Mouse (Mus musculus) embryonic stem cell, embryonic (primary cell): ENCODE results near the gene Rab19.

Experiments
- CTCF ChIA-PET, 4 experiments: fragments of 300-600 bp in 2 of 4; fragments of 350-600 bp in 2 of 4; sonication (Branson Sonifier 250); formaldehyde crosslinking; loops; one replicate each; lab custom pipeline; 2022; ENCODE audit warnings: inconsistent platforms in 2 of 4; lab: Charles Lee
- POLR2A ChIA-PET, 4 experiments: fragments of 300-600 bp in 2 of 4; fragments of 350-600 bp in 2 of 4; sonication (Branson Sonifier 250); formaldehyde crosslinking; loops; one replicate each; lab custom pipeline; 2022; ENCODE audit warnings: antibody characterized with exemption in 4 of 4, inconsistent platforms in 1 of 4; lab: Charles Lee

The Rab19 gene

GRCm38 (mm10) chr6:39373301-39373955 lies 7.5 kb upstream of the Rab19 start:
- ChIA-PET POLR2A (interaction anchor here in 3 of 4 experiments (0.7 to 4.0 kb wide), 25 partner anchors 9 to 189 kb away, joined by 3 to 19 read pairs (median 4); no protein-coding TSS in a partner anchor), CTCF (interaction anchor here in 3 of 4 experiments (0.5 to 1.1 kb wide), 3 partner anchors 42 to 125 kb away, joined by 3 to 4 read pairs (median 3); no protein-coding TSS in a partner anchor)

GRCm38 (mm10) chr6:39376775-39377174 lies 4.2 kb upstream of the Rab19 start:
- ChIA-PET POLR2A (interaction anchor here in 2 of 4 experiments (1.3 to 3.1 kb wide), 10 partner anchors 9 to 70 kb away, joined by 4 to 18 read pairs (median 10); no protein-coding TSS in a partner anchor), CTCF (interaction anchor here in 3 of 4 experiments (0.6 to 1.5 kb wide), 7 partner anchors 15 to 186 kb away, joined by 3 to 8 read pairs (median 5); no protein-coding TSS in a partner anchor)

GRCm38 (mm10) chr6:39377311-39377827 lies 3.6 kb upstream of the Rab19 start, which contains the start of gene Slc37a3:
Slc37a3 (minus strand) TSS chr6:39377675.
- CTCF ChIA-PET: interaction anchor here (0.5 to 1.7 kb wide), 20 partner anchors 9 to 185 kb away, joined by 3 to 11 read pairs (median 4); no protein-coding TSS in a partner anchor
- POLR2A ChIA-PET: interaction anchor here (0.6 to 4.6 kb wide), 52 partner anchors 8 to 182 kb away, joined by 3 to 45 read pairs (median 4); partner anchors contain the start of genes Dennd2a (in 2 of the 4) and Mkrn1 (in 1 of the 4)

GRCm38 (mm10) chr6:39378161-39378835 lies 2.7 kb upstream of the Rab19 start:
- CTCF ChIA-PET: interaction anchor here (0.5 to 1.7 kb wide), 17 partner anchors 9 to 184 kb away, joined by 3 to 11 read pairs (median 4); no protein-coding TSS in a partner anchor

GRCm38 (mm10) chr6:39379224-39379623 lies 1.8 kb upstream of the Rab19 start:
- ChIA-PET POLR2A (interaction anchor here in 3 of 4 experiments (1.1 to 4.6 kb wide), 14 partner anchors 9 to 75 kb away, joined by 3 to 45 read pairs (median 7); no protein-coding TSS in a partner anchor), CTCF (interaction anchor here in 3 of 4 experiments (0.6 to 1.6 kb wide), 5 partner anchors 10 to 84 kb away, joined by 3 to 10 read pairs (median 4); no protein-coding TSS in a partner anchor)

More at GRCm38 (mm10) chr6:39378161-39378835, 2.7 kb upstream of the Rab19 start:
- POLR2A ChIA-PET: interaction anchor here (0.5 to 4.6 kb wide), 58 partner anchors 8 to 769 kb away, joined by 3 to 45 read pairs (median 5); partner anchors contain the start of genes Dennd2a (in 2 of the 4) and Mkrn1 (in 1 of the 4)

- ChIA-PET CTCF (interaction anchor here in 1 of 4 experiments (0.7 to 1.6 kb wide), 2 partner anchors 11 to 83 kb away, joined by 3 to 4 read pairs; no protein-coding TSS in a partner anchor), POLR2A (interaction anchor here in 3 of 4 experiments (1.1 to 4.6 kb wide), 13 partner anchors 8 to 74 kb away, joined by 3 to 45 read pairs (median 6); no protein-coding TSS in a partner anchor)
Observed at GRCm38 (mm10) chr6:39379749-39380148, 1.2 kb upstream of the Rab19 start.

- ChIA-PET POLR2A (interaction anchor here in 2 of 4 experiments (1.1 to 4.6 kb wide), 4 partner anchors 12 to 32 kb away, joined by 3 to 45 read pairs (median 16); no protein-coding TSS in a partner anchor), CTCF (no interaction called here)
Observed at GRCm38 (mm10) chr6:39380276-39380675, 699 bp upstream of the Rab19 start.

GRCm38 (mm10) chr6:39389988-39390387 lies 9.0 kb downstream of the Rab19 start:
- CTCF ChIA-PET: interaction anchor here in 1 of 4 experiments (1.4 kb wide), 2 partner anchors 9 to 26 kb away, joined by 3 read pairs; no protein-coding TSS in a partner anchor
- POLR2A ChIA-PET: interaction anchor here in 2 of 4 experiments (7.2 to 20.2 kb wide), 3 partner anchors 11 to 56 kb away, joined by 45 to 484 read pairs (median 78); partner anchors contain the start of genes Mkrn1 (in 1 of the 2), Rab19 (in 1 of the 2) and Slc37a3 (in 1 of the 2)

GRCm38 (mm10) chr6:39395471-39395870 lies 14.5 kb downstream of the Rab19 start:
- CTCF ChIA-PET: interaction anchor here in 2 of 4 experiments (0.6 to 1.0 kb wide), 5 partner anchors 20 to 315 kb away, joined by 3 to 4 read pairs (median 3); no protein-coding TSS in a partner anchor
- POLR2A ChIA-PET: interaction anchor here in 3 of 4 experiments (0.6 to 20.2 kb wide), 24 partner anchors 8 to 59 kb away, joined by 3 to 484 read pairs (median 6); partner anchors contain the start of genes Slc37a3 (in 2 of the 3), Mkrn1 (in 1 of the 3) and Rab19 (in 1 of the 3)

- CTCF ChIA-PET: interaction anchor here in 2 of 4 experiments (0.7 to 1.0 kb wide), 3 partner anchors 20 to 58 kb away, joined by 3 to 4 read pairs (median 3); no protein-coding TSS in a partner anchor
- POLR2A ChIA-PET: interaction anchor here in 2 of 4 experiments (0.8 to 20.2 kb wide), 20 partner anchors 8 to 59 kb away, joined by 3 to 484 read pairs (median 6); partner anchors contain the start of genes Mkrn1 (in 1 of the 2), Rab19 (in 1 of the 2) and Slc37a3 (in 1 of the 2)
Observed at GRCm38 (mm10) chr6:39395916-39396315, 14.9 kb downstream of the Rab19 start.

GRCm38 (mm10) chr6:39397046-39397445 lies 16.1 kb downstream of the Rab19 start:
- CTCF ChIA-PET: interaction anchor here in 1 of 4 experiments (1.0 kb wide), 1 partner anchor 15 kb away, joined by 5 read pairs; no protein-coding TSS in a partner anchor
- POLR2A ChIA-PET: interaction anchor here (0.6 to 20.2 kb wide), 16 partner anchors 8 to 111 kb away, joined by 3 to 484 read pairs (median 8); partner anchors contain the start of genes Slc37a3 (in 2 of the 4), Mkrn1 (in 1 of the 4) and Rab19 (in 1 of the 4)

GRCm38 (mm10) chr6:39398342-39398741 lies 17.4 kb downstream of the Rab19 start:
- ChIA-PET POLR2A (interaction anchor here (0.6 to 31.4 kb wide), 32 partner anchors 8 to 194 kb away, joined by 3 to 1035 read pairs (median 6); partner anchors contain the start of genes Mkrn1 (in 2 of the 4), Slc37a3 (in 2 of the 4) and Rab19 (in 1 of the 4)), CTCF (interaction anchor here in 3 of 4 experiments (0.5 to 6.8 kb wide), 5 partner anchors 8 to 472 kb away, joined by 3 to 38 read pairs (median 3); no protein-coding TSS in a partner anchor)

- ChIA-PET CTCF (interaction anchor here in 2 of 4 experiments (0.5 to 6.8 kb wide), 4 partner anchors 9 to 220 kb away, joined by 3 to 38 read pairs (median 4); no protein-coding TSS in a partner anchor), POLR2A (interaction anchor here in 3 of 4 experiments (0.5 to 31.4 kb wide), 22 partner anchors 1 to 158 kb away, joined by 3 to 1035 read pairs (median 9); partner anchors contain the start of genes Mkrn1 (in 2 of the 3), Slc37a3 (in 2 of the 3) and Dennd2a (in 1 of the 3))
Observed at GRCm38 (mm10) chr6:39400343-39400742, 19.4 kb downstream of the Rab19 start.

- ChIA-PET POLR2A (interaction anchor here (0.5 to 31.4 kb wide), 18 partner anchors 4 to 265 kb away, joined by 3 to 1035 read pairs (median 4); partner anchors contain the start of genes Mkrn1 (in 2 of the 4), Adck2 (in 1 of the 4) and Slc37a3 (in 1 of the 4)), CTCF (interaction anchor here (0.6 to 6.8 kb wide), 7 partner anchors 11 to 60 kb away, joined by 3 to 38 read pairs (median 6); no protein-coding TSS in a partner anchor)
Observed at GRCm38 (mm10) chr6:39403136-39403535, 22.2 kb downstream of the Rab19 start.

- CTCF ChIA-PET: interaction anchor here in 3 of 4 experiments (0.8 to 2.1 kb wide), 9 partner anchors 9 to 56 kb away, joined by 3 to 8 read pairs (median 5); partner anchors contain the start of gene Mkrn1 (in 1 of the 3)
- POLR2A ChIA-PET: interaction anchor here (0.7 to 31.4 kb wide), 27 partner anchors 7 to 1108 kb away, joined by 3 to 1035 read pairs (median 5); partner anchors contain the start of genes Mkrn1 (in 2 of the 4), Slc37a3 (in 2 of the 4) and Zc3hav1l (in 1 of the 4)
Observed at GRCm38 (mm10) chr6:39406480-39406879, 25.5 kb downstream of the Rab19 start.
